Mouse (Mus musculus): ENCODE results near the gene Trio. TPM values are rescaled to one million over a fixed set of nuclear protein-coding genes. Genes with fewer than 3 reads are reported as not detected.

The Trio gene
- polyA plus RNA-seq, 1 experiment from 2014 or later, result 16.2 TPM

- WGBS, result 88% methylated on average over 3 of the region's 3 CpGs
- Histone ChIP-seq H3K27ac (no peak overlapping the region), H3K9me3 (replicated peaks) (no peaks in the 10 kb centered on the region), H3K36me3 (no peaks in the 10 kb centered on the region), H3K4me3 (no peak overlapping the region), H3K9ac (no peak overlapping the region), H3K27me3 (no peaks in the 10 kb centered on the region), H3K4me1 (replicated peaks) (no peaks in the 10 kb centered on the region), H3K4me2 (no peak overlapping the region)
- ATAC-seq (replicated peaks; ENCODE audit: insufficient number of reproducible peaks, insufficient read depth, low FRiP score, low read depth), result no peak
These were observed 36.4 kb upstream of the Trio start for GRCm38 (mm10) chr15:28062016-28062415.

GRCm38 (mm10) chr15:28060977-28061376, 35.3 kb upstream of the Trio start:
- no peaks in the 10 kb centered on the region for H3K9me3 ChIP-seq (replicated peaks)
- H3K27me3 ChIP-seq, result no peaks in the 10 kb centered on the region
- no peak overlapping the region for H3K4me3 ChIP-seq
- ATAC-seq (replicated peaks; ENCODE audit: insufficient number of reproducible peaks, insufficient read depth, low FRiP score, low read depth), result no peak
- no peak overlapping the region for H3K9ac ChIP-seq
- H3K27ac ChIP-seq, result no peak overlapping the region
- H3K4me1 ChIP-seq (replicated peaks), result no peaks in the 10 kb centered on the region
- WGBS, result 72% methylated on average over 5 of the region's 5 CpGs
- no peaks in the 10 kb centered on the region for H3K36me3 ChIP-seq
- no peak overlapping the region for H3K4me2 ChIP-seq

GRCm38 (mm10) chr15:28060423-28060822, 34.8 kb upstream of the Trio start:
- no peak overlapping the region for H3K4me2 ChIP-seq
- H3K4me3 ChIP-seq, result no peak overlapping the region
- no peak overlapping the region for H3K27ac ChIP-seq
- H3K4me1 ChIP-seq (replicated peaks), result no peaks in the 10 kb centered on the region
- no peak overlapping the region for H3K9ac ChIP-seq
- H3K9me3 ChIP-seq (replicated peaks), result no peaks in the 10 kb centered on the region
- ATAC-seq (replicated peaks; ENCODE audit: insufficient number of reproducible peaks, insufficient read depth, low FRiP score, low read depth), result no peak
- WGBS, result 74% methylated on average over 6 of the region's 6 CpGs
- H3K27me3 ChIP-seq, result no peaks in the 10 kb centered on the region
- H3K36me3 ChIP-seq, result no peaks in the 10 kb centered on the region

GRCm38 (mm10) chr15:28057545-28057944, 31.9 kb upstream of the Trio start:
- Histone ChIP-seq H3K36me3 (no peaks in the 10 kb centered on the region), H3K27me3 (no peaks in the 10 kb centered on the region), H3K4me3 (no peak overlapping the region), H3K27ac (no peak overlapping the region), H3K9me3 (replicated peaks) (no peaks in the 10 kb centered on the region), H3K4me1 (replicated peaks) (no peaks in the 10 kb centered on the region), H3K9ac (no peak overlapping the region), H3K4me2 (no peak overlapping the region)
- no peak for ATAC-seq (replicated peaks; ENCODE audit: insufficient number of reproducible peaks, insufficient read depth, low FRiP score, low read depth)
- WGBS, result 47% methylated on average over 5 of the region's 5 CpGs

- Histone ChIP-seq H3K4me1 (replicated peaks) (0 out of 2 replicates have a peak, but pooled peaks cover 3% of the 10 kb centered on the region), H3K4me3 (no peak overlapping the region), H3K9ac (no peak overlapping the region), H3K27me3 (no peaks in the 10 kb centered on the region), H3K9me3 (replicated peaks) (no peaks in the 10 kb centered on the region), H3K36me3 (no peaks in the 10 kb centered on the region), H3K4me2 (no peak overlapping the region), H3K27ac (no peak overlapping the region)
- no peak for ATAC-seq (replicated peaks; ENCODE audit: insufficient number of reproducible peaks, insufficient read depth, low FRiP score, low read depth)
- 87% methylated on average over 1 of the region's 1 CpGs for WGBS
These were observed 29.1 kb upstream of the Trio start for GRCm38 (mm10) chr15:28054731-28055130.

- H3K4me3 ChIP-seq, result no peak overlapping the region
- 0 out of 2 replicates have a peak, but pooled peaks cover 3% of the 10 kb centered on the region for H3K4me1 ChIP-seq (replicated peaks)
- no peaks in the 10 kb centered on the region for H3K27me3 ChIP-seq
- WGBS, result 52% methylated on average over 1 of the region's 1 CpGs
- no peak overlapping the region for H3K9ac ChIP-seq
- ATAC-seq (replicated peaks; ENCODE audit: insufficient number of reproducible peaks, insufficient read depth, low FRiP score, low read depth), result no peak
- no peaks in the 10 kb centered on the region for H3K9me3 ChIP-seq (replicated peaks)
- no peaks in the 10 kb centered on the region for H3K36me3 ChIP-seq
- H3K27ac ChIP-seq, result no peak overlapping the region
- no peak overlapping the region for H3K4me2 ChIP-seq
These were observed 28.5 kb upstream of the Trio start for GRCm38 (mm10) chr15:28054111-28054510.

- no peaks in the 10 kb centered on the region for H3K27me3 ChIP-seq
- ATAC-seq (replicated peaks; ENCODE audit: insufficient number of reproducible peaks, insufficient read depth, low FRiP score, low read depth), result no peak
- 57% methylated on average over 6 of the region's 6 CpGs for WGBS
These were observed 27.6 kb upstream of the Trio start for GRCm38 (mm10) chr15:28053226-28053625.

GRCm38 (mm10) chr15:28051811-28052210, 26.2 kb upstream of the Trio start:
- no peaks in the 10 kb centered on the region for H3K9me3 ChIP-seq (replicated peaks)
- no peaks in the 10 kb centered on the region for H3K27me3 ChIP-seq
- 79% methylated on average over 4 of the region's 4 CpGs for WGBS
- H3K36me3 ChIP-seq, result no peaks in the 10 kb centered on the region
- H3K9ac ChIP-seq, result no peak overlapping the region
- ATAC-seq (replicated peaks; ENCODE audit: insufficient number of reproducible peaks, insufficient read depth, low FRiP score, low read depth), result no peak
- no peak overlapping the region for H3K27ac ChIP-seq
- H3K4me1 ChIP-seq (replicated peaks), result 0 out of 2 replicates have a peak, but pooled peaks cover 3% of the 10 kb centered on the region
- H3K4me3 ChIP-seq, result no peak overlapping the region
- H3K4me2 ChIP-seq, result no peak overlapping the region

More at GRCm38 (mm10) chr15:28053226-28053625, 27.6 kb upstream of the Trio start:
- no peaks in the 10 kb centered on the region for H3K36me3 ChIP-seq
- H3K4me1 ChIP-seq (replicated peaks), result 0 out of 2 replicates have a peak, but pooled peaks cover 3% of the 10 kb centered on the region
- no peak overlapping the region for H3K27ac ChIP-seq
- H3K4me3 ChIP-seq, result no peak overlapping the region
- H3K9ac ChIP-seq, result no peak overlapping the region
- no peaks in the 10 kb centered on the region for H3K9me3 ChIP-seq (replicated peaks)
- H3K4me2 ChIP-seq, result no peak overlapping the region

GRCm38 (mm10) chr15:28051104-28051625, 25.5 kb upstream of the Trio start:
- Histone ChIP-seq H3K9me3 (replicated peaks) (no peaks in the 10 kb centered on the region), H3K4me2 (peak overlapping the region; percentile 17; the same call in 1 of the 2 replicates), H3K27ac (no peak overlapping the region), H3K36me3 (no peaks in the 10 kb centered on the region), H3K27me3 (no peaks in the 10 kb centered on the region), H3K4me1 (replicated peaks) (0 out of 2 replicates have a peak, but pooled peaks cover 3% of the 10 kb centered on the region), H3K9ac (no peak overlapping the region), H3K4me3 (no peak overlapping the region)
- WGBS, result 45% methylated on average over 18 of the region's 18 CpGs
- no peak; the same call in 1 of the 2 replicates for ATAC-seq (replicated peaks; ENCODE audit: insufficient number of reproducible peaks, insufficient read depth, low FRiP score, low read depth)

GRCm38 (mm10) chr15:28047711-28048110, 22.1 kb upstream of the Trio start:
- Histone ChIP-seq H3K27ac (no peak overlapping the region), H3K36me3 (no peaks in the 10 kb centered on the region), H3K4me1 (replicated peaks) (0 out of 2 replicates have a peak, but pooled peaks cover 3% of the 10 kb centered on the region), H3K4me3 (no peak overlapping the region), H3K9ac (no peak overlapping the region), H3K4me2 (no peak overlapping the region), H3K9me3 (replicated peaks) (no peaks in the 10 kb centered on the region), H3K27me3 (no peaks in the 10 kb centered on the region)
- ATAC-seq (replicated peaks; ENCODE audit: insufficient number of reproducible peaks, insufficient read depth, low FRiP score, low read depth), result no peak
- 73% methylated on average over 3 of the region's 3 CpGs for WGBS

- no peaks in the 10 kb centered on the region for H3K9me3 ChIP-seq (replicated peaks)
- no peak for ATAC-seq (replicated peaks; ENCODE audit: insufficient number of reproducible peaks, insufficient read depth, low FRiP score, low read depth)
- 26% methylated on average over 9 of the region's 9 CpGs for WGBS
- no peak overlapping the region for H3K9ac ChIP-seq
- H3K4me1 ChIP-seq (replicated peaks), result no peaks in the 10 kb centered on the region; the same call in 1 of the 2 replicates
- no peaks in the 10 kb centered on the region for H3K36me3 ChIP-seq
- no peak overlapping the region for H3K4me3 ChIP-seq
- H3K27ac ChIP-seq, result no peak overlapping the region
- H3K27me3 ChIP-seq, result 0 out of 2 replicates have a peak, but pooled peaks cover 6% of the 10 kb centered on the region
- H3K4me2 ChIP-seq, result no peak overlapping the region
These were observed 15.7 kb upstream of the Trio start for GRCm38 (mm10) chr15:28041158-28041865.

GRCm38 (mm10) chr15:28037651-28038050, 12.0 kb upstream of the Trio start:
- 0 out of 2 replicates have a peak, but pooled peaks cover 6% of the 10 kb centered on the region for H3K27me3 ChIP-seq
- ATAC-seq (replicated peaks; ENCODE audit: insufficient number of reproducible peaks, insufficient read depth, low FRiP score, low read depth), result no peak
- H3K9ac ChIP-seq, result no peak overlapping the region
- 81% methylated on average over 6 of the region's 6 CpGs for WGBS
- no peaks in the 10 kb centered on the region for H3K36me3 ChIP-seq
- no peak overlapping the region for H3K4me2 ChIP-seq
- no peak overlapping the region for H3K4me3 ChIP-seq
- H3K27ac ChIP-seq, result no peak overlapping the region
- no peaks in the 10 kb centered on the region for H3K9me3 ChIP-seq (replicated peaks)
- no peaks in the 10 kb centered on the region; the same call in 1 of the 2 replicates for H3K4me1 ChIP-seq (replicated peaks)
